Mouse (Mus musculus): ENCODE measurements around the gene Phb2. TPM values are rescaled to one million over a fixed set of nuclear protein-coding genes. Genes with fewer than 3 reads are reported as not detected.
A peak's percentile ranks its signal among the peaks of the same experiment; 100 is the strongest.

Phb2 gene
- total RNA-seq, 2 experiments from 2014 or later = 113 to 127 TPM

GRCm38 (mm10) chr6:124758849-124759232 is 46.7 kb downstream of the Phb2 start:
- DNase-seq (ENCODE audit: low spot score in 2 of 2) = no peak
- intact Hi-C loops (cut with DNase I) = loop anchor here (1.0 kb wide), 1 partner anchor 97 kb away; no protein-coding TSS in a partner anchor

- DNase-seq (ENCODE audit: low spot score in 2 of 2) = peak; percentile 78 to 79
- intact Hi-C loops (cut with DNase I) = loop anchor here (1.0 kb wide), 1 partner anchor 97 kb away; no protein-coding TSS in a partner anchor
Observed at GRCm38 (mm10) chr6:124759259-124759658, 47.1 kb downstream of the Phb2 start.

- intact Hi-C loops (cut with DNase I) = loop anchor here (5.0 kb wide), 1 partner anchor 96 kb away; the partner anchor contains the start of gene Gpr162
- DNase-seq (ENCODE audit: low spot score in 2 of 2) = no peak
Observed at GRCm38 (mm10) chr6:124765951-124766350, 53.8 kb downstream of the Phb2 start.

Small RNA genes lying within 50 kb of the gene (microRNA-seq; reads per million reads assigned to microRNA genes)
- gene Mir141 = not detected
- gene Mir200c = 16.7 reads per million, percentile 37 among the genes with 10 or more reads in this experiment

Other genes with a start within 250 kb of the Phb2 start
- 100 to 1,000 TPM; 362 to 401 TPM for gene Clstn3, start 247.5 kb upstream of the Phb2 start, total RNA-seq (2021)
- gene C1rl, start 219.2 kb upstream of the Phb2 start, total RNA-seq (2021) = under 1 TPM; 0.25 to 0.34 TPM
- 1 to 10 TPM; 1.3 to 1.4 TPM for gene C1ra, start 199.9 kb upstream of the Phb2 start, total RNA-seq (2021)
- 1 to 10 TPM; 1.2 to 2.5 TPM for gene C1s1, start 170.0 kb upstream of the Phb2 start, total RNA-seq (2021)
- under 1 TPM; 0.15 to 0.23 TPM for gene C1rb, start 142.0 kb upstream of the Phb2 start, total RNA-seq (2021)
- gene C1s2, start 76.3 kb upstream of the Phb2 start, total RNA-seq (2021) = under 1 TPM in 1 of 2 experiments, not detected in 1; 0.32 TPM
- gene Lpcat3, start 49.3 kb upstream of the Phb2 start, total RNA-seq (2021) = 10 to 100 TPM; 20.9 to 23.0 TPM
- 10 to 100 TPM; 41.8 to 45.9 TPM for gene Emg1, start 158 bp upstream of the Phb2 start, total RNA-seq (2021)
- 1 to 10 TPM; 3.7 to 6.6 TPM for gene Ptpn6, start 26.4 kb downstream of the Phb2 start, total RNA-seq (2021)
- gene Grcc10, start 29.0 kb downstream of the Phb2 start, total RNA-seq (2021) = 100 to 1,000 TPM; 285 to 313 TPM
- not detected for gene Gm45234, start 43.7 kb downstream of the Phb2 start, total RNA-seq (2021)
- 100 to 1,000 TPM; 162 to 175 TPM for gene Atn1, start 44.2 kb downstream of the Phb2 start, total RNA-seq (2021)
- gene Eno2, start 57.3 kb downstream of the Phb2 start, total RNA-seq (2021) = 1,000 to 10,000 TPM; 1,042 to 1,110 TPM
- gene Lrrc23, start 67.4 kb downstream of the Phb2 start, total RNA-seq (2021) = 1 to 10 TPM; 1.7 to 1.8 TPM
- 1 to 10 TPM; 4.9 TPM for gene Spsb2, start 96.3 kb downstream of the Phb2 start, total RNA-seq (2021)
- 100 to 1,000 TPM; 736 to 850 TPM for gene Tpi1, start 102.0 kb downstream of the Phb2 start, total RNA-seq (2021)
- 100 to 1,000 TPM; 191 to 199 TPM for gene Usp5, start 117.1 kb downstream of the Phb2 start, total RNA-seq (2021)
- gene Cdca3, start 117.2 kb downstream of the Phb2 start, total RNA-seq (2021) = 1 to 10 TPM; 1.5 to 1.8 TPM
- under 1 TPM in 1 of 2 experiments, not detected in 1; 0.30 TPM for gene Gnb3, start 127.9 kb downstream of the Phb2 start, total RNA-seq (2021)
- gene P3h3, start 145.4 kb downstream of the Phb2 start, total RNA-seq (2021) = 10 to 100 TPM; 12.6 to 37.2 TPM
- gene Gpr162, start 151.6 kb downstream of the Phb2 start, total RNA-seq (2021) = 100 to 1,000 TPM; 218 to 235 TPM
- 1 to 10 TPM; 5.4 to 5.8 TPM for gene Cd4, start 175.9 kb downstream of the Phb2 start, total RNA-seq (2021)
- 1 to 10 TPM; 2.7 to 3.1 TPM for gene Lag3, start 199.4 kb downstream of the Phb2 start, total RNA-seq (2021)
- gene Ptms, start 207.8 kb downstream of the Phb2 start, total RNA-seq (2021) = 1,000 to 10,000 TPM in 1 of 2 experiments, 100 to 1,000 TPM in 1; 913 to 1,047 TPM
- 100 to 1,000 TPM; 606 to 697 TPM for gene Mlf2, start 219.1 kb downstream of the Phb2 start, total RNA-seq (2021)

All from left cerebral cortex, postnatal 36 days (tissue).